Mouse (Mus musculus): ENCODE measurements at regions not wholly inside any gene's neighbourhood (a gene's known extent, or its start where the extent isn't known, plus 50 kb on each side); places are given as distances from the start of the nearest gene placed in this dataset.
A peak's percentile ranks its signal among the peaks of the same experiment; 100 is the strongest.

DNA sequence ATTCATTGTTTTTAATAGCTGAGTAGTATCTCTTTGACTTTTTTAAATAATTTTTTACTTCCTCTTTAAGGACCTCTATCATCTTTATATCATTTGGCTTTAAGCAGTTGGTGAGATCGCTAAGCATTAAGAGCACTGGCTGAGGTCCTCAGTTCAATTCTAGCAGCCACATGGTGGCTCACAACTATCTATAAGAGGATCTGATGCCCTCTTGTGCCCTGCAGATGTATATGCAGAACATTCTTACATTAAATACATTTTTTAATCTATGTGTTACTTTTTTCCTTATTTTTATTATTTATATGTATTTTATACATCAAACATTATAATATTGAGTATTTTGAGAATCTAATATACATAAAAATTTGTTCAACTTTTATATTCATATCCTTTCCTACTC lies 119.3 kb downstream of the Efhb start:
- DNase-seq (ENCODE audit: low spot score in 2 of 2) = no peak
- Histone ChIP-seq H3K4me3 (no peak overlapping the region), H3K27ac (no peak overlapping the region)
- peak; percentile 53 for TF ChIP-seq CTCF (conservative IDR thresholded peaks at IDR 0.05)

DNA sequence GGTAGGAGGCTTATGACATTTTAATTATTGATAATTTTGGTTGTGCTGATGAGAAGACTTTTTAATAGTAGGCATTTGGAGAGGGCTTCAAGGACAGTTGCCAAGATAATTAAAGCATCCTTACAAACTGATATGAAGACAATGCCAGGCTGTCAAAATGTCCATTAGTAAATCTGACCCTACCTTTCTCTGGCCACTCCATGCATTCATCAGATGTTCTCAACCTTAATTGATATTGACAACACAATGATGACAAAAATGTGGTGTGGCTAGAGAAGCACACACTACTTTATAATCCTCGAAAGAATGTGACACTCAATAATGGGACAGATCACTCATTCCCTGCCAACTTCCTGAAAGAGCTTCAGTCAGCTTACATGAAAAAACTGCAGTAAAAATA lies 140.1 kb downstream of the Efhb start:
- Histone ChIP-seq H3K4me3 (no peak overlapping the region), H3K27ac (no peak overlapping the region)
- DNase-seq (ENCODE audit: low spot score in 2 of 2) = no peak
- TF ChIP-seq CTCF (conservative IDR thresholded peaks at IDR 0.05) = no peak

Measured in layer of hippocampus, adult 2 months (tissue).